Mouse (Mus musculus) splenic B cell, adult 2 months (primary cell): ENCODE measurements around the gene Atp13a5.

Source experiments
- DNase-seq: peaks from one replicate; pipeline ENCODE4 v3.0.0-alpha.2; 2011; ENCODE audit warnings: low read depth, low spot score
- H3K27me3 ChIP-seq: 2 replicates; pipeline ENCODE4 v1.6.1; 2012; ENCODE audit warnings: mild to moderate bottlenecking, low read length, moderate library complexity, mixed read lengths; ENCODE audit not compliant: control insufficient read depth, poor library complexity, insufficient read depth, severe bottlenecking
- H3K36me3 ChIP-seq: 2 replicates; pipeline ENCODE4 v1.6.1; 2012; ENCODE audit warnings: mild to moderate bottlenecking, low read length, moderate library complexity, mixed read lengths; ENCODE audit not compliant: control insufficient read depth, poor library complexity, insufficient read depth, severe bottlenecking

Gene Atp13a5

DNA sequence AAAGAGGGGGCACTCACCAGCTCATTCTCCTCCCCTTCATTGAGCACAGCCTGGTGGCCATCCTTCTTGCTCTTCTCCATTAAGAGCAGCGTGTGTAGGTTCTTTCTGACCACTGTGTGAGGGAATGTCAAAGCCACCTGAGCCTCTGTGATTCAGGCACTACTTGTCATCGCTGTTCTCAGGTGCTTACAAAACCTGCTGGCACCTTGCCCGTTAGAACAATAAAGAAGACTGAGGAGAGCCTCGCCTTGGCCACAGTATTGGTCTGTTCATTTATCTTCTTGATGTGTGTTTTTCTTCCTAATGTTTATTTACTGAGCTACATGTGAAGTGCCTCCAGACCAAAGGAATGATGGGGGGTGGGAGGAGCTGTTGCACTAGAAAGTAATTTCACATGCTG, at the start of gene Atp13a5:
TSS of gene Atp13a5 (minus strand) at position 275 of the 400 bp plus-strand sequence.
- Histone ChIP-seq H3K36me3 (no peaks in the 10 kb centered on the region; the same call in 1 of the 2 replicates), H3K27me3 (no peaks in the 10 kb centered on the region)
- DNase-seq = no peak

DNA sequence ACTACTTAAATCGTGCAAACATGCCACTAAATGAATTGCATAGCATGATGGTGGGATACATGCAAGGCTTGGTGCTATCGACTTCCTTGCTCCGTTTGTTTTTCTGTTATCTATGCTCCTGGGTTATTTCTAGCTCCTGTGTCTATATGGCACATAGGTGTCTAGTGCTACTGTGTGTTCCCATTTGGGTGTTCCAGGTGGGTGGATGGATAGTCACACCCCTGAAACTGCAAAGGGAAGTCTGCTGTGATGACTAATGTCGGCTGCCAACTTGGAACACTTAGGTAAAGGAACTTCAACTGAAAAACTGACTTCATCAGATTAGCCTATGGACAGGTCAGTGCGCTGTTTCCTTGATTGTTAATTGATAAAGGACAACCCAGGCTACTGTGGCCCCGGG, 36.3 kb upstream of the Atp13a5 start:
- Histone ChIP-seq H3K36me3 (no peaks in the 10 kb centered on the region), H3K27me3 (no peaks in the 10 kb centered on the region)
- no peak for DNase-seq

- no peak for DNase-seq
- Histone ChIP-seq H3K36me3 (no peaks in the 10 kb centered on the region), H3K27me3 (no peaks in the 10 kb centered on the region)
Observed at GRCm38 (mm10) chr16:29407319-29407718, 28.8 kb upstream of the Atp13a5 start.

GRCm38 (mm10) chr16:29399079-29399478, 20.5 kb upstream of the Atp13a5 start:
- Histone ChIP-seq H3K36me3 (no peaks in the 10 kb centered on the region), H3K27me3 (no peaks in the 10 kb centered on the region)
- no peak for DNase-seq

DNA sequence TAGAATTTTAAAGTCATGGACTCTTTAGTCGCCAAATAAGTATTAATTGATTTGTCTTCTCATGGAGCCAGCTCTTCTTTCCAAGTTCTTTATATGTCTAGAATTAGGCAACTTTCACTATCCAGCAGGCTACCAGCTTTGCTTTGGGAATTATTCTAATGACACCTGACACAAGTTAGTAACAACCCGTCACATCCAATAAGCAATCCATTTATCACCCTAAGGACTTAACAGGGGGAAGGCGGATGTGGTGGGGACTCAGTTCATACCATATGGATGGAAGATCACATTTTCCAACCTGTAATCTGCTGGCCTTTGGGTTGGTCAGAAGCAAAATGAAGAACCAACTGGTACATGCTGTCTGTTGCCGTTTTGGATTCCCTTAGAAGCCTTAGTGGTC, 6.2 kb upstream of the Atp13a5 start:
- no peak for DNase-seq
- H3K27me3 ChIP-seq = no peaks in the 10 kb centered on the region
- no peaks in the 10 kb centered on the region for H3K36me3 ChIP-seq

- DNase-seq = no peak
- no peaks in the 10 kb centered on the region; the same call in 1 of the 2 replicates for H3K36me3 ChIP-seq
- H3K27me3 ChIP-seq = no peaks in the 10 kb centered on the region
Observed at GRCm38 (mm10) chr16:29374636-29375035, 3.9 kb downstream of the Atp13a5 start.

DNA sequence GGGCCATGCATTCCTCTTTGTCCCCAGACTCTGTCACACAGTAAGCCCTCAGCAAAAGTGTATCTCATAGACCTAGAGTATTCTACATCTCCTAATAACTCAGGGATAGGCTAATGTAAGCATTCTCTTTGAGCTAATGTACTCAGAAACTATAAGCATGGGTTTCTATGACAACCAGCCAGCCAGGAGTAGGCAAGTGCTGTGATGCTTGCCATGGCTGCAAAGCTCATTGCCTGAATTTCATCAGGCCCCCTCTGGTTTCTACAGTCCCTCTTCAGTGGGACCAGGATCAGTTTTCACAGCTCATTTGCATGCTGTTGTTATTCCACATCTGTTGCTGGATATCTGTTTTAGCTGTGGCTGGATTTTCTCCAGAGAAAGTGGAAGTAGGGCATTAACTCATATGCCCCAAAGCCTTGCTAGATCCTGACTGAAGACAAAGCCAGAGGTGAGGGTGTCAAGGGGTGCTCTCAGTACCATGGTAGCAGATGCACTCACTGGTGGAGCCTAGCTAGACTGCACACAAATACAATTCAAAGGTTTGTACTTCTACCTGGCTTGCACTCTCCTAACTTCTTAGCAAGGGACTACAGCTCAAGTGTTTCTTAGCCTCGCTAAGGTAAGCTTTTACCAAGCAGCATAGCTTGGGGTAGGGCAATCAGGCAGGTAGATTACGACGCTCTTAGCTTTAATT, 47.0 kb downstream of the Atp13a5 start:
- no peaks in the 10 kb centered on the region for H3K36me3 ChIP-seq
- no peaks in the 10 kb centered on the region for H3K27me3 ChIP-seq

GRCm38 (mm10) chr16:29330948-29331347, 47.6 kb downstream of the Atp13a5 start:
- no peak for DNase-seq
- no peaks in the 10 kb centered on the region for H3K36me3 ChIP-seq
- no peaks in the 10 kb centered on the region for H3K27me3 ChIP-seq

More for the DNA sequence above, 47.0 kb downstream of the Atp13a5 start:
- no peak for DNase-seq

DNA sequence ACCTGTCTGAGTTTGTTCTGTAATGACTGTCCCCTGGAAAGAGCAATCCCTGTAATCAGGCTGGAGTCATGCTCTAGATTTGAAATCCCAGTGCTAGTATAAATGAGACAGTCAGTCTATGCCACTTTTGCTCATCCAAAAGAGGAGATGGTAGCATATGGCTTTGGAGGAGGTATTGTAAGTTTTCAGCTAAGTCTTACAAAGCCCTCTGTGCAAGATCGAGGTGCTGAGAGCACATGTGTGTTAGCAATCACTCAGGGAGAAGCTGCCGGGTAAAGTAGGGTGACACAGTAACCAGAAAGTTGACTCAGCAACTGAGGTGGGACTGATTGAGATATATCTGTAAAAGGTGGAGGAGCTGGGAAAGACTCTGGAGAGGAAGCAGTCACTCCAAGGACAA, 49.3 kb downstream of the Atp13a5 start:
- DNase-seq = no peak
- Histone ChIP-seq H3K36me3 (no peaks in the 10 kb centered on the region), H3K27me3 (no peaks in the 10 kb centered on the region)

GRCm38 (mm10) chr16:29327910-29328309, 50.6 kb downstream of the Atp13a5 start:
- DNase-seq = no peak
- H3K36me3 ChIP-seq = no peaks in the 10 kb centered on the region
- no peaks in the 10 kb centered on the region for H3K27me3 ChIP-seq

GRCm38 (mm10) chr16:29325233-29325919, 53.2 kb downstream of the Atp13a5 start:
- Histone ChIP-seq H3K27me3 (no peaks in the 10 kb centered on the region), H3K36me3 (no peaks in the 10 kb centered on the region)
- DNase-seq = no peak

DNA sequence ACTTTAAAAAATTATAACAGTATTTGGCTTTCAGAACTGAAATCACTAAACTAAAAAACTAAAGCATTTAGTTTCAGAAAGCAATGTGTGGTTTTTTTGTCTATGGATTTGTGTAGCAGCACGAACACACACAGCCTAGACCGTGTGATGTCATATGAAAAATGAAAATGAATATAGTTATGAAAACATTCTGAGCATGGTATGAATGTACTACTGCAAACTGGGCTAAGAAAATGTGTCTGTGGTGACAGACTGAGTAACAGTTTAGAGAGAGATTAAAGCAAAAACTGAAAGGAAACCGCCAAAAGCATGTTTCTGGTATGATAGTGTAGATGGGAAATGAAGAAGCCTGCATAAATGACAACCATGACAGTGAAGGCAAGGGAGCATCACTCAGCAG, 57.8 kb downstream of the Atp13a5 start:
- Histone ChIP-seq H3K27me3 (no peaks in the 10 kb centered on the region), H3K36me3 (no peaks in the 10 kb centered on the region)
- DNase-seq = no peak

- Histone ChIP-seq H3K27me3 (no peaks in the 10 kb centered on the region), H3K36me3 (no peaks in the 10 kb centered on the region)
- no peak for DNase-seq
Observed at GRCm38 (mm10) chr16:29315391-29315790, 63.1 kb downstream of the Atp13a5 start.

GRCm38 (mm10) chr16:29314991-29315390, 63.5 kb downstream of the Atp13a5 start:
- Histone ChIP-seq H3K27me3 (no peaks in the 10 kb centered on the region), H3K36me3 (no peaks in the 10 kb centered on the region)
- DNase-seq = no peak

GRCm38 (mm10) chr16:29297555-29298021, 80.9 kb downstream of the Atp13a5 start:
- DNase-seq = no peak
- Histone ChIP-seq H3K27me3 (no peaks in the 10 kb centered on the region), H3K36me3 (no peaks in the 10 kb centered on the region)
